Mouse (Mus musculus): Measurements from ENCODE around the gene Itpkc. TPM values are rescaled to one million over a fixed set of nuclear protein-coding genes. Genes with fewer than 3 reads are reported as not detected.

The Itpkc gene
- total and polyA plus RNA-seq, 3 experiments: 4.0 to 8.1 (median 4.0) TPM

DNA sequence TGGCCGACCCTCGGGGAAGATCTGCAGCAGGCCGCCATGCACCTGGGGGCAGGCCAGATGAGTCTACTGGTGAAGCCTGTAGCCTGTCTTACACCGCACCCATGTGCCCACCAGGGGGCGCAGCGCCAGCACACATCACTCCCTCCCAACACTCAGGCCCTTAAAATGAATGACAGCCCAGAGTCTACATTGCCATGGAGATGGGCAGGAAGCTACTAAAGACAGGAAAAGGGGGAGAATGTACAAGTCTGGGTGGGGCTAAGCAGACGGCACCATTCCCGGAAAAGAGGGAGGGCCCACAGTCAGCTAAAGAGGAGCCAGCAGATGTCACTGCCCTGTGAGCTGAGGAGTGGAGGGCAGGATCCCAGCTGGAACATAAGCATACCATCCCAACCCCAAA is 68.6 kb downstream of the Itpkc start (continued):
- TF ChIP-seq POLR2AphosphoS2 (IDR thresholded peaks at IDR 0.05; ENCODE audit: low read depth, low read length): no peak
- TF ChIP-seq ZKSCAN1 (IDR thresholded peaks at IDR 0.05; ENCODE audit: borderline replicate concordance, low read depth, low read length): no peak
- TF ChIP-seq TBP (conservative IDR thresholded peaks at IDR 0.05; ENCODE audit: low read depth, low read length): no peak
- no peak for TF ChIP-seq USF1 (IDR thresholded peaks at IDR 0.05; ENCODE audit: low read depth, low read length)
- peak; percentile 57 for TF ChIP-seq ZC3H11A (IDR thresholded peaks at IDR 0.05; ENCODE audit: low read depth, low read length)
- no peak for TF ChIP-seq HCFC1 (IDR thresholded peaks at IDR 0.05; ENCODE audit: low read depth, low read length)
- TF ChIP-seq POLR2A (IDR thresholded peaks at IDR 0.05; ENCODE audit: low read depth, low read length): no peak
- TF ChIP-seq IRF4 (IDR thresholded peaks at IDR 0.05; ENCODE audit: low read depth, low read length): peak; percentile 41; the same call in 1 of the 2 replicates
- TF ChIP-seq CHD2 (IDR thresholded peaks at IDR 0.05; ENCODE audit: low read length): no peak
- TF ChIP-seq MAX (IDR thresholded peaks at IDR 0.05; ENCODE audit: low read length): peak; percentile 49; the same call in 1 of the 2 replicates
- no peak for TF ChIP-seq ZNF384 (IDR thresholded peaks at IDR 0.05; ENCODE audit: low read depth, low read length)
- TF ChIP-seq SIN3A (IDR thresholded peaks at IDR 0.05; ENCODE audit: low read length): peak; percentile 91
- TF ChIP-seq MEF2A (IDR thresholded peaks at IDR 0.05; ENCODE audit: borderline replicate concordance, low read depth, low read length): peak; percentile 52; the same call in 1 of the 2 replicates
- TF ChIP-seq ELF1 (IDR thresholded peaks at IDR 0.05; ENCODE audit: low read depth, low read length): peak; percentile 52
- no peak for TF ChIP-seq E2F4 (IDR thresholded peaks at IDR 0.05; ENCODE audit: insufficient replicate concordance, low read depth, low read length)
- no peak for TF ChIP-seq GABPA (IDR thresholded peaks at IDR 0.05; ENCODE audit: insufficient replicate concordance, low read depth, low read length)
- TF ChIP-seq MYC (IDR thresholded peaks at IDR 0.05; ENCODE audit: low read depth, low read length): peak; percentile 65; the same call in 1 of the 2 replicates

DNA sequence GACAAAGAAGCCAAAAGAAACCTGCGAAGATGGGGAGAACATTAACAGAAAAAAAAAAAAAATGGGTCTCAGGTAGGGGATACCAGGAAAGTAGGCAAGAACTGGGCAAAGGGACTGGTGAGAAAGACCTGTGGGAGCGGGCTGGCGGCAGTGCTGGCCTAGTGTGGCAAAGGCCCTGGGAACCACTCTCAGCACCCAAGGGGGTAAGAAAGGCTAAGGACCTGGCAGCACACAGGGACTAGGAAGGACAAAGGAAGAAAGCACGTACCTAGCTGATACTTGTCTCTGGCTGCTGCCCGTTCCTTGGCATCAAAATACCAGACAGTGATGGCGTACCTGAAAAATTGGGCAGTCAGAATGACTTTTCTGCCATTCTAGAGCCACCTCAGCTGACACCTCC is 69.2 kb downstream of the Itpkc start:
- H3K27ac ChIP-seq (ENCODE audit: insufficient read depth, low read depth): no peak overlapping the region
- dilution Hi-C loops (cut with MboI; ENCODE audit: extremely low pct_ligation_motif_present, extremely low pct_unique_long_range_greater_than_20kb, low sequenced_read_pairs) (no loop called here), in situ Hi-C loops (cut with MboI; ENCODE audit: low pct_ligation_motif_present, low pct_unique_long_range_greater_than_20kb, low sequenced_read_pairs) (loop anchor here (5.0 kb wide), 1 partner anchor 128 kb away; no protein-coding TSS in a partner anchor)
- no peaks in the 10 kb centered on the region for H3K27me3 ChIP-seq (replicated peaks)
- no peak overlapping the region for H3K4me2 ChIP-seq (ENCODE audit: insufficient read depth, low read depth, poor library complexity, severe bottlenecking)
- DNase-seq (ENCODE audit: extremely low read depth): no peak
- peaks cover 27 to 64% of the 10 kb centered on the region in 2 experiments for H3K4me1 ChIP-seq (ENCODE audit: control insufficient read depth in 1 of 2, insufficient read depth in 2 of 2)
- no peak overlapping the region for H3K9ac ChIP-seq (ENCODE audit: insufficient read depth, low read depth)
- peaks cover 36 to 88% of the 10 kb centered on the region in 2 experiments for H3K36me3 ChIP-seq (replicated peaks in 1 of 2; ENCODE audit: control insufficient read depth in 1 of 2, insufficient read depth in 1 of 2, low read length in 1 of 2)
- TF ChIP-seq MAFK (IDR thresholded peaks at IDR 0.05; ENCODE audit: insufficient replicate concordance, low read length) (no peak), NELFE (IDR thresholded peaks at IDR 0.05; ENCODE audit: low read depth, low read length) (0 out of 2 replicates have a peak, but pooled peaks have one; percentile 5), MAX (IDR thresholded peaks at IDR 0.05; ENCODE audit: low read length) (no peak)
- no peak overlapping the region for H3K4me3 ChIP-seq (replicated peaks in 1 of 3; ENCODE audit: low read depth in 2 of 3, low read length in 2 of 3, poor library complexity in 1 of 3)
- H3K79me2 ChIP-seq (replicated peaks; ENCODE audit: control insufficient read depth, extremely low read depth, insufficient read depth, poor library complexity, severe bottlenecking): peaks cover 31% of the 10 kb centered on the region
- H3K9me3 ChIP-seq (replicated peaks; ENCODE audit: low read length): no peaks in the 10 kb centered on the region

DNA sequence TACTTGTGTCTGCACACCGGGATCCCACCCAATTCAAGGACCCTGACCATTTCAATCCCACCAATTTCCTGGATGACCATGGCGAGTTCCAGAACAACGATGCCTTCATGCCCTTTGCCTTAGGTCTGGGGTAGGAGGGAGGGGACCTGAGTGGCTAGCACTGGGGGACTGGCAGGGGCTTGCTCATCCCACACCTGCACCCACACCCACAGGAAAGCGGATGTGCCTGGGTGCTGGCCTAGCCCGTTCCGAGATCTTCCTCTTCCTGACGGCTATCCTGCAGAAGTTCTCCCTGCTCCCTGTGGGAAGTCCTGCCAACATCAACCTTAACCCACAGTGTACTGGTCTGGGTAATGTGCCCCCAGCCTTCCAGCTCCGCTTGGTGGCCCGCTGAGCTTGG is 70.3 kb downstream of the Itpkc start:
- dilution Hi-C loops (cut with MboI; ENCODE audit: extremely low pct_ligation_motif_present, extremely low pct_unique_long_range_greater_than_20kb, low sequenced_read_pairs): no loop called here
- Histone ChIP-seq H3K9me3 (replicated peaks; ENCODE audit: low read length) (no peaks in the 10 kb centered on the region), H3K27me3 (replicated peaks) (no peaks in the 10 kb centered on the region), H3K4me1 (ENCODE audit: control insufficient read depth in 1 of 2, insufficient read depth in 2 of 2) (peaks cover 22 to 59% of the 10 kb centered on the region in 2 experiments), H3K9ac (ENCODE audit: insufficient read depth, low read depth) (no peak overlapping the region), H3K4me2 (ENCODE audit: insufficient read depth, low read depth, poor library complexity, severe bottlenecking) (no peak overlapping the region), H3K4me3 (replicated peaks in 1 of 3; ENCODE audit: low read depth in 2 of 3, low read length in 2 of 3, poor library complexity in 1 of 3) (no peak overlapping the region), H3K79me2 (replicated peaks; ENCODE audit: control insufficient read depth, extremely low read depth, insufficient read depth, poor library complexity, severe bottlenecking) (peaks cover 20% of the 10 kb centered on the region), H3K36me3 (replicated peaks in 1 of 2; ENCODE audit: control insufficient read depth in 1 of 2, insufficient read depth in 1 of 2, low read length in 1 of 2) (peaks cover 34 to 80% of the 10 kb centered on the region in 2 experiments), H3K27ac (ENCODE audit: insufficient read depth, low read depth) (no peak overlapping the region)
- in situ Hi-C loops (cut with MboI; ENCODE audit: low pct_ligation_motif_present, low pct_unique_long_range_greater_than_20kb, low sequenced_read_pairs): loop anchor here (5.0 kb wide), 1 partner anchor 129 kb away; no protein-coding TSS in a partner anchor
- TF ChIP-seq TBP (conservative IDR thresholded peaks at IDR 0.05; ENCODE audit: low read depth, low read length) (no peak), CHD2 (IDR thresholded peaks at IDR 0.05; ENCODE audit: low read length) (no peak), MXI1 (IDR thresholded peaks at IDR 0.05; ENCODE audit: low read depth, low read length) (no peak), UBTF (IDR thresholded peaks at IDR 0.05; ENCODE audit: low read depth, low read length) (no peak), MAZ (IDR thresholded peaks at IDR 0.05; ENCODE audit: low read depth, low read length) (no peak), JUND (conservative IDR thresholded peaks at IDR 0.05; ENCODE audit: low read depth, low read length) (no peak), SIN3A (IDR thresholded peaks at IDR 0.05; ENCODE audit: low read length) (no peak), KAT2A (IDR thresholded peaks at IDR 0.05; ENCODE audit: insufficient replicate concordance, low read length) (no peak), IRF4 (IDR thresholded peaks at IDR 0.05; ENCODE audit: low read depth, low read length) (no peak), BHLHE40 (IDR thresholded peaks at IDR 0.05; ENCODE audit: low read depth, low read length) (no peak), CTCF (conservative IDR thresholded peaks at IDR 0.05 in 1 of 2, IDR thresholded peaks at IDR 0.05 in 1 of 2; ENCODE audit: low read depth in 2 of 2, low read length in 2 of 2) (no peak), MAX (IDR thresholded peaks at IDR 0.05; ENCODE audit: low read length) (no peak), ELF1 (IDR thresholded peaks at IDR 0.05; ENCODE audit: low read depth, low read length) (no peak), MAFK (IDR thresholded peaks at IDR 0.05; ENCODE audit: insufficient replicate concordance, low read length) (no peak), RAD21 (IDR thresholded peaks at IDR 0.05; ENCODE audit: low read depth, low read length) (no peak), ZMIZ1 (IDR thresholded peaks at IDR 0.05; ENCODE audit: low read depth, low read length) (no peak), GABPA (IDR thresholded peaks at IDR 0.05; ENCODE audit: insufficient replicate concordance, low read depth, low read length) (no peak), POLR2AphosphoS2 (IDR thresholded peaks at IDR 0.05; ENCODE audit: low read depth, low read length) (no peak), NELFE (IDR thresholded peaks at IDR 0.05; ENCODE audit: low read depth, low read length) (no peak)
- no peak for DNase-seq (ENCODE audit: extremely low read depth)
